ENCODE assay signal across 13 mouse cellular contexts in genomic region chr8:122569996-122570395, GRCm38 (mm10). TPM values are rescaled to one million over a fixed set of nuclear protein-coding genes. Genes with fewer than 3 reads are reported as not detected.
DNase-seq lines count a peak whose midpoint lies in the region; ATAC-seq and TF ChIP-seq lines count a peak whose summit lies in the region.
"Had no signal": no experiment of that assay in that cellular context is flagged by ENCODE, and none has a peak within 500 bp of the region (broad histone marks: within the 10 kb centered on the region; RNA-seq: fewer than 3 reads in every experiment).

No protein-coding gene starts in this region.

- peaks cover 77% of the 10 kb centered on the region for H3K4me1 ChIP-seq in forebrain, embryonic 10.5 days
- H3K4me1 ChIP-seq in forebrain, postnatal 0 days (ENCODE audit: insufficient read depth): peaks cover 19% of the 10 kb centered on the region
- H3K4me1 ChIP-seq in liver, embryonic 11.5 days (replicated peaks; ENCODE audit: control insufficient read depth, insufficient read depth, low read length): peaks cover 53% of the 10 kb centered on the region
- peaks cover 37% of the 10 kb centered on the region for H3K4me1 ChIP-seq in embryonic facial prominence, embryonic 13.5 days
- H3K4me1 ChIP-seq in liver, embryonic 16.5 days (ENCODE audit: control insufficient read depth, low read depth, low read length): peaks cover 59% of the 10 kb centered on the region
- H3K4me1 ChIP-seq in intestine, embryonic 15.5 days (replicated peaks): peaks cover 33% of the 10 kb centered on the region

- no peak for ATAC-seq in forebrain, postnatal 0 days
- no peak for ATAC-seq in liver, embryonic 11.5 days (replicated peaks; ENCODE audit: low FRiP score)
- no peak for ATAC-seq in embryonic facial prominence, embryonic 13.5 days (ENCODE audit: insufficient number of reproducible peaks, insufficient read depth, low FRiP score, low TSS enrichment, low read depth)
- ATAC-seq in liver, embryonic 16.5 days (ENCODE audit: low read depth): no peak
- no peak for ATAC-seq in intestine, embryonic 15.5 days

- H3K4me2 ChIP-seq in forebrain, postnatal 0 days (ENCODE audit: low read depth): no peak overlapping the region
- peak overlapping the region; percentile 87 for H3K4me2 ChIP-seq in liver, embryonic 11.5 days
- H3K4me2 ChIP-seq in embryonic facial prominence, embryonic 13.5 days: peak overlapping the region; percentile 84
- H3K4me2 ChIP-seq in liver, embryonic 16.5 days (ENCODE audit: low read depth, low read length): peak overlapping the region; percentile 95
- H3K4me2 ChIP-seq in intestine, embryonic 15.5 days (replicated peaks): no peak overlapping the region

- DNase-seq in forebrain, embryonic 10.5 days (ENCODE audit: extremely low spot score, low spot score): no peak
- DNase-seq in forebrain, postnatal 0 days: no peak
- DNase-seq in liver, embryonic 11.5 days (ENCODE audit: low spot score): no peak
- no peak for DNase-seq in liver
- no peak for DNase-seq in adrenal gland, postnatal 4 days (ENCODE audit: low spot score in 2 of 2)
- DNase-seq: kidney, adult 2 months; lung, postnatal 4 days; thymus, adult 18-20 months had no signal

- H3K9me3 ChIP-seq in forebrain, embryonic 10.5 days: peaks cover 7% of the 10 kb centered on the region; the same call in 1 of the 2 replicates
- H3K9me3 ChIP-seq in forebrain, postnatal 0 days (ENCODE audit: low read length): no peaks in the 10 kb centered on the region
- H3K9me3 ChIP-seq in liver, embryonic 11.5 days (ENCODE audit: control insufficient read depth, low read length): no peaks in the 10 kb centered on the region
- no peaks in the 10 kb centered on the region for H3K9me3 ChIP-seq in embryonic facial prominence, embryonic 13.5 days
- H3K9me3 ChIP-seq in liver, embryonic 16.5 days (replicated peaks; ENCODE audit: control insufficient read depth, low read length): no peaks in the 10 kb centered on the region
- H3K9me3 ChIP-seq in intestine, embryonic 15.5 days: no peaks in the 10 kb centered on the region
- H3K9me3 ChIP-seq: heart, embryonic 12.5 days had no signal

- H3K9ac ChIP-seq in forebrain, postnatal 0 days: no peak overlapping the region
- no peak overlapping the region for H3K9ac ChIP-seq in liver, embryonic 11.5 days (ENCODE audit: low read depth, low read length)
- H3K9ac ChIP-seq in embryonic facial prominence, embryonic 13.5 days: no peak overlapping the region
- H3K9ac ChIP-seq in liver, embryonic 16.5 days (ENCODE audit: low read depth, low read length): no peak overlapping the region
- no peak overlapping the region for H3K9ac ChIP-seq in intestine, embryonic 15.5 days

- H3K27ac ChIP-seq in forebrain, embryonic 10.5 days: no peak overlapping the region
- H3K27ac ChIP-seq in forebrain, postnatal 0 days (ENCODE audit: low read depth, low read length): no peak overlapping the region
- no peak overlapping the region for H3K27ac ChIP-seq in liver, embryonic 11.5 days (ENCODE audit: low read depth, low read length)
- H3K27ac ChIP-seq in embryonic facial prominence, embryonic 13.5 days: no peak overlapping the region
- H3K27ac ChIP-seq in liver, embryonic 16.5 days (ENCODE audit: low read length): no peak overlapping the region
- H3K27ac ChIP-seq in intestine, embryonic 15.5 days: no peak overlapping the region
- H3K27ac ChIP-seq: layer of hippocampus, adult 2 months had no signal

- WGBS in forebrain, embryonic 10.5 days: 96% methylated on average over 16 of the region's 16 CpGs
- WGBS in forebrain, postnatal 0 days: 96% methylated on average over 16 of the region's 16 CpGs
- WGBS in liver, embryonic 11.5 days: 96% methylated on average over 16 of the region's 16 CpGs
- 95% methylated on average over 16 of the region's 16 CpGs for WGBS in embryonic facial prominence, embryonic 13.5 days
- WGBS in liver, embryonic 16.5 days (ENCODE audit: insufficient replicate concordance): 89% methylated on average over 16 of the region's 16 CpGs
- 94% methylated on average over 16 of the region's 16 CpGs for WGBS in intestine, embryonic 15.5 days

- H3K36me3 ChIP-seq in forebrain, embryonic 10.5 days (replicated peaks): peaks cover 63% of the 10 kb centered on the region
- H3K36me3 ChIP-seq in forebrain, postnatal 0 days (ENCODE audit: insufficient read depth): peaks cover 16% of the 10 kb centered on the region
- H3K36me3 ChIP-seq in liver, embryonic 11.5 days (ENCODE audit: control insufficient read depth, insufficient read depth, low read length): peaks cover 41% of the 10 kb centered on the region
- H3K36me3 ChIP-seq in embryonic facial prominence, embryonic 13.5 days: peaks cover 58% of the 10 kb centered on the region
- peaks cover 35% of the 10 kb centered on the region for H3K36me3 ChIP-seq in liver, embryonic 16.5 days (ENCODE audit: control insufficient read depth, insufficient read depth)
- H3K36me3 ChIP-seq in intestine, embryonic 15.5 days: peaks cover 31% of the 10 kb centered on the region

- H3K27me3 ChIP-seq in forebrain, embryonic 10.5 days (ENCODE audit: poor library complexity, severe bottlenecking): no peaks in the 10 kb centered on the region
- no peaks in the 10 kb centered on the region for H3K27me3 ChIP-seq in forebrain, postnatal 0 days (ENCODE audit: insufficient read depth, low read length)
- no peaks in the 10 kb centered on the region for H3K27me3 ChIP-seq in liver, embryonic 11.5 days (replicated peaks; ENCODE audit: control insufficient read depth, insufficient read depth, low read length)
- H3K27me3 ChIP-seq in embryonic facial prominence, embryonic 13.5 days: no peaks in the 10 kb centered on the region
- H3K27me3 ChIP-seq in liver, embryonic 16.5 days (ENCODE audit: control insufficient read depth, insufficient read depth, low read depth, low read length): no peaks in the 10 kb centered on the region
- no peaks in the 10 kb centered on the region for H3K27me3 ChIP-seq in intestine, embryonic 15.5 days (replicated peaks)
- H3K27me3 ChIP-seq: heart, embryonic 12.5 days had no signal

- H3K4me3 ChIP-seq in forebrain, embryonic 10.5 days: peak overlapping the region; percentile 96; the same call in 1 of the 2 replicates
- H3K4me3 ChIP-seq in forebrain, postnatal 0 days (ENCODE audit: low read depth, low read length): no peak overlapping the region
- peak overlapping the region; percentile 99 for H3K4me3 ChIP-seq in liver, embryonic 11.5 days (ENCODE audit: low read depth, low read length)
- H3K4me3 ChIP-seq in embryonic facial prominence, embryonic 13.5 days: peak overlapping the region; percentile 87; the same call in 1 of the 2 replicates
- H3K4me3 ChIP-seq in liver, embryonic 16.5 days (ENCODE audit: low read depth, low read length): peak overlapping the region; percentile 94
- H3K4me3 ChIP-seq in intestine, embryonic 15.5 days (replicated peaks): no peak overlapping the region
- H3K4me3 ChIP-seq: layer of hippocampus, adult 2 months had no signal

- no peak for TF ChIP-seq CTCF in forebrain, postnatal 0 days (IDR thresholded peaks at IDR 0.05; ENCODE audit: low read depth)

RNA-seq across cellular contexts. Expression of gene Cdt1, which starts 2.2 kb away (rescaled TPM):
- polyA plus RNA-seq in forebrain, embryonic 10.5 days (2016; fragmentation: Nextera tagmentation; extraction: Ambion mirVana): 73.2 and 79.8 TPM in 2 replicates
- total RNA-seq in forebrain, postnatal 0 days (2014; rRNA removed): 11.5 and 14.9 TPM in 2 replicates
- polyA plus RNA-seq in forebrain, postnatal 0 days (2015; fragmentation: Nextera tagmentation; extraction: Ambion mirVana): 6.1 and 6.5 TPM in 2 replicates
- 93.2 and 98.2 TPM in 2 replicates for polyA plus RNA-seq in liver, embryonic 11.5 days (2014; fragmentation: Nextera tagmentation; extraction: Ambion mirVana)
- polyA plus RNA-seq in embryonic facial prominence, embryonic 13.5 days (2015; fragmentation: Nextera tagmentation; extraction: Ambion mirVana): 34.3 and 39.6 TPM in 2 replicates
- polyA plus RNA-seq in liver, embryonic 16.5 days (2015; fragmentation: Nextera tagmentation; extraction: Ambion mirVana): 34.7 and 41.1 TPM in 2 replicates
- 10 to 100 TPM; 33.2 to 36.6 TPM for total RNA-seq in adrenal gland, postnatal 4 days (2021)
- polyA plus RNA-seq in intestine, embryonic 15.5 days (2015; fragmentation: Nextera tagmentation; extraction: Ambion mirVana): 40.3 and 41.8 TPM in 2 replicates

RNA-seq across cellular contexts. Expression of gene Aprt, which starts 6.7 kb away (rescaled TPM):
- 313 and 321 TPM in 2 replicates for polyA plus RNA-seq in forebrain, embryonic 10.5 days (2016; fragmentation: Nextera tagmentation; extraction: Ambion mirVana)
- total RNA-seq in forebrain, postnatal 0 days (2014; rRNA removed): 132 and 163 TPM in 2 replicates
- polyA plus RNA-seq in forebrain, postnatal 0 days (2015; fragmentation: Nextera tagmentation; extraction: Ambion mirVana): 226 and 260 TPM in 2 replicates
- polyA plus RNA-seq in liver, embryonic 11.5 days (2014; fragmentation: Nextera tagmentation; extraction: Ambion mirVana): 400 and 425 TPM in 2 replicates
- 296 and 355 TPM in 2 replicates for polyA plus RNA-seq in embryonic facial prominence, embryonic 13.5 days (2015; fragmentation: Nextera tagmentation; extraction: Ambion mirVana)
- polyA plus RNA-seq in liver, embryonic 16.5 days (2015; fragmentation: Nextera tagmentation; extraction: Ambion mirVana): 196 and 204 TPM in 2 replicates
- total RNA-seq in adrenal gland, postnatal 4 days (2021): 10 to 100 TPM; 93.4 to 98.6 TPM
- 545 and 612 TPM in 2 replicates for polyA plus RNA-seq in intestine, embryonic 15.5 days (2015; fragmentation: Nextera tagmentation; extraction: Ambion mirVana)

RNA-seq across cellular contexts. Expression of gene Piezo1, which starts 18.9 kb away (rescaled TPM):
- polyA plus RNA-seq in forebrain, embryonic 10.5 days (2016; fragmentation: Nextera tagmentation; extraction: Ambion mirVana): 6.1 and 8.8 TPM in 2 replicates
- total RNA-seq in forebrain, postnatal 0 days (2014; rRNA removed): 11.6 and 15.1 TPM in 2 replicates
- polyA plus RNA-seq in forebrain, postnatal 0 days (2015; fragmentation: Nextera tagmentation; extraction: Ambion mirVana): 1.2 and 1.4 TPM in 2 replicates
- 29.7 and 45.8 TPM in 2 replicates for polyA plus RNA-seq in liver, embryonic 11.5 days (2014; fragmentation: Nextera tagmentation; extraction: Ambion mirVana)
- polyA plus RNA-seq in embryonic facial prominence, embryonic 13.5 days (2015; fragmentation: Nextera tagmentation; extraction: Ambion mirVana): 8.4 and 16.2 TPM in 2 replicates
- polyA plus RNA-seq in liver, embryonic 16.5 days (2015; fragmentation: Nextera tagmentation; extraction: Ambion mirVana): 11.3 and 15.5 TPM in 2 replicates
- total RNA-seq in adrenal gland, postnatal 4 days (2021): 10 to 100 TPM; 49.0 to 52.1 TPM
- polyA plus RNA-seq in intestine, embryonic 15.5 days (2015; fragmentation: Nextera tagmentation; extraction: Ambion mirVana): 10.8 and 12.2 TPM in 2 replicates

RNA-seq across cellular contexts. Expression of gene Galns, which starts 41.3 kb away (rescaled TPM):
- 4.6 and 5.5 TPM in 2 replicates for polyA plus RNA-seq in forebrain, embryonic 10.5 days (2016; fragmentation: Nextera tagmentation; extraction: Ambion mirVana)
- 8.8 and 12.8 TPM in 2 replicates for total RNA-seq in forebrain, postnatal 0 days (2014; rRNA removed)
- polyA plus RNA-seq in forebrain, postnatal 0 days (2015; fragmentation: Nextera tagmentation; extraction: Ambion mirVana): 6.0 and 8.4 TPM in 2 replicates
- polyA plus RNA-seq in liver, embryonic 11.5 days (2014; fragmentation: Nextera tagmentation; extraction: Ambion mirVana): 6.5 and 6.6 TPM in 2 replicates
- polyA plus RNA-seq in embryonic facial prominence, embryonic 13.5 days (2015; fragmentation: Nextera tagmentation; extraction: Ambion mirVana): 7.5 and 7.6 TPM in 2 replicates
- polyA plus RNA-seq in liver, embryonic 16.5 days (2015; fragmentation: Nextera tagmentation; extraction: Ambion mirVana): 8.1 and 8.6 TPM in 2 replicates
- 10 to 100 TPM; 11.9 to 13.9 TPM for total RNA-seq in adrenal gland, postnatal 4 days (2021)
- 17.1 and 18.8 TPM in 2 replicates for polyA plus RNA-seq in intestine, embryonic 15.5 days (2015; fragmentation: Nextera tagmentation; extraction: Ambion mirVana)

RNA-seq across cellular contexts. Expression of gene Trappc2l, which starts 41.4 kb away (rescaled TPM):
- 41.0 and 44.1 TPM in 2 replicates for polyA plus RNA-seq in forebrain, embryonic 10.5 days (2016; fragmentation: Nextera tagmentation; extraction: Ambion mirVana)
- total RNA-seq in forebrain, postnatal 0 days (2014; rRNA removed): 15.3 and 31.8 TPM in 2 replicates
- polyA plus RNA-seq in forebrain, postnatal 0 days (2015; fragmentation: Nextera tagmentation; extraction: Ambion mirVana): 137 and 157 TPM in 2 replicates
- 40.3 and 44.6 TPM in 2 replicates for polyA plus RNA-seq in liver, embryonic 11.5 days (2014; fragmentation: Nextera tagmentation; extraction: Ambion mirVana)
- 53.0 and 57.7 TPM in 2 replicates for polyA plus RNA-seq in embryonic facial prominence, embryonic 13.5 days (2015; fragmentation: Nextera tagmentation; extraction: Ambion mirVana)
- polyA plus RNA-seq in liver, embryonic 16.5 days (2015; fragmentation: Nextera tagmentation; extraction: Ambion mirVana): 21.5 and 22.8 TPM in 2 replicates
- 10 to 100 TPM; 51.5 to 51.8 TPM for total RNA-seq in adrenal gland, postnatal 4 days (2021)
- polyA plus RNA-seq in intestine, embryonic 15.5 days (2015; fragmentation: Nextera tagmentation; extraction: Ambion mirVana): 58.0 and 76.0 TPM in 2 replicates

Comparison
In these comparisons a context has a peak if more than half of its experiments do, and no peak if none do; other contexts are left out.
1. H3K4me3 ChIP-seq: peak in forebrain, embryonic 10.5 days (single experiment), liver, embryonic 11.5 days (single experiment), embryonic facial prominence, embryonic 13.5 days (single experiment) and liver, embryonic 16.5 days (single experiment); none in forebrain, postnatal 0 days (single experiment) and intestine, embryonic 15.5 days (single experiment).
2. H3K4me2 ChIP-seq: peak in liver, embryonic 11.5 days (single experiment), embryonic facial prominence, embryonic 13.5 days (single experiment) and liver, embryonic 16.5 days (single experiment); none in forebrain, postnatal 0 days (single experiment) and intestine, embryonic 15.5 days (single experiment).